Mouse (Mus musculus): ENCODE measurements around the gene Ndufv3.

The Ndufv3 gene

GRCm38 (mm10) chr17:31519946-31520838 is at the start of gene Ndufv3, which contains the start of gene Wdr4:
Ndufv3 (plus strand) TSS chr17:31520115.
Wdr4 (minus strand) TSS chr17:31519980.
- peak; percentile 99 for DNase-seq

GRCm38 (mm10) chr17:31470766-31471418 is 49.0 kb upstream of the Ndufv3 start:
- no peak for DNase-seq

GRCm38 (mm10) chr17:31474388-31474787 is 45.5 kb upstream of the Ndufv3 start:
- no peak for DNase-seq

GRCm38 (mm10) chr17:31478606-31479005 is 41.3 kb upstream of the Ndufv3 start:
- DNase-seq: no peak

GRCm38 (mm10) chr17:31479108-31479844 is 40.6 kb upstream of the Ndufv3 start:
- no peak for DNase-seq

GRCm38 (mm10) chr17:31486616-31487198 is 33.2 kb upstream of the Ndufv3 start:
- no peak for DNase-seq

GRCm38 (mm10) chr17:31487433-31488060 is 32.4 kb upstream of the Ndufv3 start:
- DNase-seq: no peak

- DNase-seq: no peak
Measured at GRCm38 (mm10) chr17:31491355-31491754, 28.6 kb upstream of the Ndufv3 start.

GRCm38 (mm10) chr17:31492416-31492815 is 27.5 kb upstream of the Ndufv3 start:
- DNase-seq: peak; percentile 74

GRCm38 (mm10) chr17:31494989-31495388 is 24.9 kb upstream of the Ndufv3 start:
- DNase-seq: no peak

- DNase-seq: peak; percentile 48
Measured at GRCm38 (mm10) chr17:31497726-31498125, 22.2 kb upstream of the Ndufv3 start.

- no peak for DNase-seq
Measured at GRCm38 (mm10) chr17:31499725-31500124, 20.2 kb upstream of the Ndufv3 start.

- DNase-seq: no peak
Measured at GRCm38 (mm10) chr17:31500416-31500815, 19.5 kb upstream of the Ndufv3 start.

GRCm38 (mm10) chr17:31500908-31501307 is 19.0 kb upstream of the Ndufv3 start:
- DNase-seq: no peak

- DNase-seq: no peak
Measured at GRCm38 (mm10) chr17:31502261-31502927, 17.5 kb upstream of the Ndufv3 start.

- DNase-seq: no peak
Measured at GRCm38 (mm10) chr17:31503337-31503736, 16.6 kb upstream of the Ndufv3 start.

- DNase-seq: no peak
Measured at GRCm38 (mm10) chr17:31503936-31504335, 16.0 kb upstream of the Ndufv3 start.

- DNase-seq: no peak
Measured at GRCm38 (mm10) chr17:31505013-31505412, 14.9 kb upstream of the Ndufv3 start.

- no peak for DNase-seq
Measured at GRCm38 (mm10) chr17:31506282-31506681, 13.6 kb upstream of the Ndufv3 start.

- DNase-seq: no peak
Measured at GRCm38 (mm10) chr17:31510944-31511343, 9.0 kb upstream of the Ndufv3 start.

GRCm38 (mm10) chr17:31511792-31512495 is 8.0 kb upstream of the Ndufv3 start:
- DNase-seq: peak; percentile 84
